Mouse (Mus musculus) gastrocnemius, postnatal 10 days (tissue): ENCODE data around the gene Rabep2. TPM values are rescaled to one million over a fixed set of nuclear protein-coding genes. Genes with fewer than 3 reads are reported as not detected.

Experiments used
- DNase-seq: peaks from one replicate; pipeline ENCODE4 v3.0.0; 2021; ENCODE audit warnings: mixed read lengths
- total RNA-seq, 2 experiments: library from RNA; stranded (reverse); gene quantifications; 2 replicates each; pipeline ENCODE4 v1.2.3; 2021

The Rabep2 gene
- total RNA-seq, 2 experiments from 2014 or later = 11.4 to 15.2 TPM

- no peak for DNase-seq
Observed at GRCm38 (mm10) chr7:126434726-126435125, 6.2 kb downstream of the Rabep2 start.

DNA sequence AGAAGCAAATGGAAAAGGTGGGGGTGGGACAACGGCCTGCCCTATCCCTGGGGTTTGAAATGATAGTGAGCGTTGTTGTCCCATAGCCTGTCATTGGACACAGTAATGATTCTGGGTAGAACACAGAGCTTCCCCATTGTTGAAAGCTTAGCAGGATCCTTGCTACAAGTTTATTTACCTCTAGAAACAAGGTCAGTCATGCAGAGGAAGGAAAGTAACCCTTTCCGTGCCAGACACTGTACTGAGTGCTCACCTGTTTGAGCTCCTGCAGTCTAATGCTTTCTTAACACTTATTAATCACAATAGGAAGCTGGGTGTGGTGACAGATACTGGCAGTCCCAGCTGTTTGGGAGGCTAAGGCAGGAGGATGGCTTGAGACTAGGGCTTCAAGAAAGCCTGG, 7.2 kb downstream of the Rabep2 start:
- DNase-seq = no peak

GRCm38 (mm10) chr7:126436851-126437250, 8.3 kb downstream of the Rabep2 start:
- peak; percentile 80 for DNase-seq

GRCm38 (mm10) chr7:126440134-126440533, 11.6 kb downstream of the Rabep2 start:
- DNase-seq = peak; percentile 30

DNA sequence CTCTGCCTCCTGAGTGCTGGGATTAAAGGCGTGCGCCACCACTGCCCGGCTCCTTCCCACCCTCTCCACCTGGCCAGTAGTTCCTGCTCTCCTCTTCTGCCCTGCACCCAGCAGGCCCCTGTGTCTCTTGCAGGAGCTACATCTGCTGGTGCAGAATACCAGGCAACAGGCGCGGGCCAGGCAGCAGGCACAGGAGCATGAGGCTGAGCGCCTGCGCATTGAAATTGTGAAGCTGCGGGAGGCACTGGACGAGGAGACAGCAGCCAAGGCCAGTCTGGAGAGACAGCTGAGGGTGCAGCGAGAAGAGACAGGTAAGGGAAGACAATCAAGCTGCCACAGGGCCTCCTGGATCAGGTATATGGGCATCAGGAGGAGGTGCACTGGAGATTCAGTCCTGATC, 15.4 kb downstream of the Rabep2 start:
- peak; percentile 29 for DNase-seq

GRCm38 (mm10) chr7:126444536-126444935, 16.0 kb downstream of the Rabep2 start:
- DNase-seq = peak; percentile 36

- peak; percentile 16 for DNase-seq
Observed at GRCm38 (mm10) chr7:126445104-126445815, 16.7 kb downstream of the Rabep2 start.

- peak; percentile 15 for DNase-seq
Observed at GRCm38 (mm10) chr7:126446217-126446616, 17.7 kb downstream of the Rabep2 start.

GRCm38 (mm10) chr7:126448481-126448880, 19.9 kb downstream of the Rabep2 start:
- peak; percentile 13 for DNase-seq

DNA sequence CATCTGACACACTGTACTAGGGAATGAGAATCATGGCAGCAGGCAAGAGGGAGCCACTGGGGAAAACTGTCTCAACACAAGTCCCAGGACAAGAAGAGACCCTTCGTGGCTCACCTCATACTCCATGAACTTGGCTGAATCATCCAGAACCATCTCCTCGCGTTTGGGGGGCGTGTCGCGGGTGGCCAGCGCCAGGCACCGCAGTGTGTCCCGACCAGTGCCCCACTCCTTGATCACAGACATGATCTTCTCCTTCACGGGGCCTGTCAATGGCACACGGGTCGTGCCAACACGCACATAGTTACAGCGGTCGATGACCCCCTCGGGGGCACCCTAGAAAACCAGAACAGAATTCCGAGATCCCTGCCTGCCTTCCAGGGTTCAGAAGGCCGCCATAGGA, 21.4 kb downstream of the Rabep2 start:
- peak; percentile 8 for DNase-seq

- peak; percentile 6 for DNase-seq
Observed at GRCm38 (mm10) chr7:126450641-126451040, 22.1 kb downstream of the Rabep2 start.

- peak; percentile 13 for DNase-seq
Observed at GRCm38 (mm10) chr7:126452244-126452643, 23.7 kb downstream of the Rabep2 start.

GRCm38 (mm10) chr7:126453861-126454260, 25.3 kb downstream of the Rabep2 start:
- peak; percentile 25 for DNase-seq

DNA sequence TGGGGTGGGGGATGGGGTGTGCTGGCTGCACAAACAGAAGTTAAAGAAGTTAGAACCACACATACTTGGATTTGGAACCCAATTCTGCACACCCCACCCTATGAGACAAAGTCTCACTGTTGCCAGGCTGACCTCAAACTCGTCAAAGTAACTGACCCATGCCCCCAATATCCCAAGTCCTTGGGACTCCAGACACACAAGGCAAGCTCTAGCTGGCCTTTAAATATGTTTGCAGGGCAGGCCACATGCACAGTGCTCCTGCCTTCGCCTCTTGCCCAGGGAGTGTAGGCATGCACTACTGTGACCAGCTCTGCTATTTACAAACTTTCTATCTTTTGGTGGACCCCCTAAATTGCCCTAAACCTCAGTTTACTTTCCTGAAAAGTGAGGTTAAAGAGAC, 26.7 kb downstream of the Rabep2 start:
- peak; percentile 7 for DNase-seq

DNA sequence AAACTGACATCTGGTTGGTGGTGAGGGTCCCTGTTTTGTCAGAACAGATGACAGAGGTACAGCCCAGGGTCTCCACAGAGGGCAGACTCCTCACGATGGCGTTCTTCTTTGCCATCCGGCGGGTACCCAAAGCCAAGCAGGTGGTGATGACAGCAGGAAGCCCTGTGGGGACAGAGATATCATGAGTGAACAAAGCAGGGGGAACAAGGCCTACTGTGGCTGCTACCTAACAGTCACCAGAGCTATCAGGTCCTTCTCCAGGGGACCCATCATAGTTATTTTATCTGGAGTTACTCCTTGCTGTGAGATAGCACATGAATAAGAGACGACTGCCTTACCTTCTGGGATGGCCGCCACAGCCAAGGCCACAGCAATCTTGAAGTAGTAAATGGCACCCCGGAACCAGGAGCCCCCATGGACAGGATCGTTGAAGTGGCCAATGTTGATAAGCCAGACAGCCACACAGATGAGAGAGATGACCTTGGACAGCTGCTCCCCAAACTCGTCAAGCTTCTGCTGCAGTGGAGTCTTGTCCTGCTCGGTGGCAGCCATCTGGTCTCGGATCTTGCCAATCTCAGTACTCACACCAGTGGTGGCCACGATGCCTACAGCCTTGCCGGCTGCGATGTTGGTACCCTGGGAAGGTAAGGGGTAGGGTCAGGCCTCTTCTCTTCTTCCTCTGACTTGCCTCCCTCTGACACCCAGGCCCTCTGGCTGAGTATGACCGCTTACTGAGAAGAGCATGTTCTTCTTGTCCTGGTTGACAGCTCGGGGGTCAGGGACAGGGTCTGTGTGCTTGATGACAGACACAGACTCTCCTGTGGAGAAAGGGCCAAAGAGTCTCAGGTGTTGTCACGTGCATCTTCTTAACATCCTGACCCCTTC, 28.1 kb downstream of the Rabep2 start:
- DNase-seq = peak; percentile 21

DNA sequence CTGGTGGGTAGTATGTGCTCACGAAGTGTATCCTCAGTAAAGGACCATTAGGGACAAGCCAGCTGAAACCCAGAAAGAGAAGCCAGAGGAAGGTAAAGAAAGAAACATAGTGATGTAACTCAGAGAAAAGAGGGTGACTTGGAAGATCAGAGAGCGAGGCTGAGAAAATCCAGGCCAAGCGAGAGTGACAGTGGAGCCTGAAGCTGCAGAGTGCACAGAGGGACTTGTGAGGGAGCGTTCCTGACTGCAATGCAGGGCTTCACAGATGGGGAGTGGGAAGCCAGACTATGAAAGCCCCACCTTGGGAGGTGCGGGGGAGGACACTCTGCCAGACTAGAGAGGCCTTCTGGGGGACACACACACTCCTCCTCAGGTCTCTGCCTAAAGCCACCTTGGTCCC, 29.7 kb downstream of the Rabep2 start:
- DNase-seq = peak; percentile 14

DNA sequence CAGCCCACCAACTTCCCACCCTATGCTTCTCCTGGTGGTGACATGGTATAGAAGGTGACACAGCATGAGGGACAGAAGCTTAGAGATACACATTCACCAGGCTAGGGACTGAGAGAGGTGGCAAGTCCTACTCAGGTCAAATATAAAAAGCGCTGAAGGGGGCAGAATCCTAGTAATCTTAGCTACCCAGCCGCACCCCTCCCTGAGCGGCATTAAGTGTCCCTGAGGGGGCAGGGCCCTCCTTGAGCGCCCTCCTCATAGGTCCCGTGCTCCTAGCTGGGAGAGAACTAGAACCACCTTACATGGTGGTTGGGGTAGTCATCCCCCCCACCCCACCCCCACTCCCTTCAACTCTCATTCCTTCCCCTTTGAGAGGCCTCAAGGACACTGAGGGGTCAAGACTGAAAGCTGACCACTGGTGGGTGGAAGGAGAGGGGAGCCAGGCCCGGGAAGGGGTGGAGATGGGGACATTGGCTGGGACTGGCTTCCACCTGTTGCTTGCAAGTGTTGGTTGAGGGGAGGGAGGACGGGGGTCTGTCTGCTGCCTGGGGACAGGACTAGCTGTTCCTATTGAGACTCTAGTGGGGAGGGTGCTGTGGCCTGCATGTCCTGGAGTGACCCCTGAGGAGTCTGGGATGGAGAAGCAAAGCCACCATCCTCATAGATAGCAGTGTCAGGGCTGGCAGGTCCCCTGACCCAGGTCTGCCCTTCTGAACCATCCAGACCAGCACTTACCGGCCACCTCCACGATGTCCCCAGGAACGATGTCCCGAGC, 30.5 kb downstream of the Rabep2 start:
- peak; percentile 59 for DNase-seq

DNA sequence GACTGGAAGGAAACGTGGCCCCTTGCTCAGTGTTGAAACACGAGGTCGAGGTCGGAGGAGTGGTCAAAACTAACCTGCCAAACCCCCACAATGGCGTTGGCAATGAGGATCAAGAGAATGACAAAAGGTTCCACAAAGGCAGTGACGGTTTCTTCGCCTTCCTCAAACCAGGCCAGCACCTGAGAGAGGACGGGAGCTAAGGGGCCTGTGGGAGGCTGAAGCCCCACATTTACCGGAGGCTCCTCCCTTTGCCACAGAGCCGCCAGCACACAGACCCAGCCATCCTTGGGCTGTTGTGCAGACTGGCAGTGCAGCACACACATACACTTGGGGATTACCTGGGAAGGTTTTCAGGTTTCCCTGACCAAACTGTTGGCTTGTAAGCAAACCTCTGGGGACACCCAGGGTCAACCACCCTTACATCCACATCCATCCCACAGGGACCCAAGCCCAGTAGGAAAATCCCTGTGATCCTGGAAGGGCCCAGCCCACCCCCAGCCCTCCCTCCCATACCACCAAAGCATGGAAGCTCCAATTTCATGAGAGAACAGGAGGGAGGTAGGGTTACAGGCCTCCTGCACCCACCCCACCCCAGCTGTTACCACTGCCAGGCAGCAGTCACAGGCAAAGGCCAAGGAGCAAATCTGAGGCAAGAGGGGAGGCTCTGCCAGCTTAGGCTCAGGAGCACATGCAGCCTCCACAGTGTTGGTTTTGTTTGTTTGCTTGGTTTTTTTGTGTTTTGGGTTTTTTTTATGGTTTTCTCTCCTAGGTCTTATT, 32.3 kb downstream of the Rabep2 start:
- peak; percentile 20 for DNase-seq

DNA sequence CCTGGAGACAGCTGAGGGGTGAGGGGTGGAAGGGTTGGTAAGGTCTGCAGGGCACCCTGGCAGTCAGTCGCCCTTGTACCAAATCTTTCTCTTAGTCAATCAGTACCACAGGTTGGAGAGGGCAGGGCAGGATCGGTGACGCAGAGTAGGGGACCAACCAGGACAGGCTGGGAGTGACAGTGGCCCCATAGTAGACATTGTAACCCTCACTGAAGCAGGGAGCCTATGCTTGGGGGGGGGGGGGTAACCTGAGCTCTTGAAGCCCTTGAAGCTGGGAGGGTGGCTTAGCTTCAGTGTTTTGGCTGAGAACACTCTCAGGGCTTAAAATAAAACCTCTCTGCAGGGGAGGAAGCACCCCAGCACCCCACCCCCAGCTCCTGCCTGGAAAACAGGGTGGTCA, 33.1 kb downstream of the Rabep2 start:
- peak; percentile 34 for DNase-seq

- peak; percentile 74 for DNase-seq
Observed at GRCm38 (mm10) chr7:126463004-126463403, 34.4 kb downstream of the Rabep2 start, which contains the start of gene Atp2a1. Atp2a1 (minus strand) TSS chr7:126463108.

DNA sequence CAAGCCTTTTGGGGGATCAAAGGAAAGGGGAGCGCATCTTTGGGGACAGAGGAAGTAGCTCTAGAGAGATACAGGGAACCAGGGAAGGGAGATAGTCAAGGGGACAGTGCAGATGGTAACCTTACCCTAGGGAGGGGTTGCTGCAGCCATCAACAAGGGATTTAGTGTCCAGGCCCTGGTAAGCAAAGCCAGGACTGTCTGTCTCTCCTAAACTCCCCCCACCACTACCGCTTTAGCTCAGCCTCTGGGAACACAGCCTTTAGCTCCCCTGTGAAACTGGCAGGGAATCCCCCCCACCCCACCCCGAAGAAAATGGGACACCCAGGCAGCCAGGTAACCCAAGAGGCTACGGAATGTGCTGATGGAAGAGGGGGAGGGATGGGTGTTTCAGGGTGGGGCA, 35.0 kb downstream of the Rabep2 start:
- peak; percentile 18 for DNase-seq

- DNase-seq = peak; percentile 75
Observed at GRCm38 (mm10) chr7:126464121-126464520, 35.6 kb downstream of the Rabep2 start.
